Mouse (Mus musculus) embryonic facial prominence, embryonic 11.5 days (tissue): ENCODE data around the gene 4921517D22Rik. TPM values are rescaled to one million over a fixed set of nuclear protein-coding genes. Genes with fewer than 3 reads are reported as not detected.

ENCODE experiments used
- ATAC-seq: fragments of 200-750 bp; cut with Nextera tagmentation; replicated peaks from 2 replicates; pipeline ENCODE4 v1.8.0; 2017; ENCODE audit warnings: low read depth; ENCODE audit not compliant: insufficient number of reproducible peaks, low FRiP score, low TSS enrichment
- DNase-seq: peaks from one replicate; pipeline ENCODE4 v3.0.0-alpha.2; 2015; ENCODE audit warnings: low spot score
- H3K27ac ChIP-seq: fragments of 300-500 bp; sonication (generic); replicated peaks from 2 replicates; pipeline ENCODE4 v1.5.1; 2014; ENCODE audit warnings: mild to moderate bottlenecking, low read depth, low read length, control low read depth
- H3K27me3 ChIP-seq: fragments of 300-500 bp; sonication (generic); 2 replicates; pipeline ENCODE4 v1.6.1; 2014; ENCODE audit warnings: mild to moderate bottlenecking, low read length, moderate library complexity, mixed read lengths; ENCODE audit not compliant: control insufficient read depth, insufficient read depth
- H3K36me3 ChIP-seq: fragments of 300-500 bp; sonication (generic); replicated peaks from 2 replicates; pipeline ENCODE4 v1.6.1; 2014; ENCODE audit warnings: low read depth, mild to moderate bottlenecking, low read length, moderate library complexity, mixed read lengths; ENCODE audit not compliant: control insufficient read depth, insufficient read depth
- H3K4me1 ChIP-seq: fragments of 300-500 bp; sonication (generic); 2 replicates; pipeline ENCODE4 v1.6.1; 2014; ENCODE audit warnings: low read length, mixed read lengths; ENCODE audit not compliant: control insufficient read depth, insufficient read depth
- H3K4me2 ChIP-seq: fragments of 300-500 bp; sonication (generic); 2 replicates; pipeline ENCODE4 v1.6.1; 2014; ENCODE audit warnings: low read depth, mild to moderate bottlenecking, control low read depth, low read length, moderate library complexity
- H3K4me3 ChIP-seq: fragments of 300-500 bp; sonication (generic); 2 replicates; pipeline ENCODE4 v1.5.1; 2014; ENCODE audit warnings: low read depth, low read length, control low read depth
- H3K9ac ChIP-seq: fragments of 300-500 bp; sonication (generic); replicated peaks from 2 replicates; pipeline ENCODE4 v1.6.1; 2014; ENCODE audit warnings: mild to moderate bottlenecking, control low read depth, low read length
- H3K9me3 ChIP-seq: fragments of 300-500 bp; sonication (generic); replicated peaks from 2 replicates; pipeline ENCODE4 v1.6.1; 2016; ENCODE audit warnings: mild to moderate bottlenecking, low read length, inconsistent platforms, mixed read lengths; ENCODE audit not compliant: control insufficient read depth
- WGBS: fragments of 180-500 bp; shearing (Covaris S2); extraction: QIAGEN DNeasy Blood & Tissue Kit; methylation state at CpG from one replicate; pipeline ENCODE4 v1.1.7; 2014; 5-methylcytosine and 5-hydroxymethylcytosine counted together
- polyA plus RNA-seq: library from polyadenylated mRNA; unstranded; fragments of >200 nt; fragmentation: Nextera tagmentation; extraction: Ambion mirVana; gene quantifications from 2 replicates; pipeline ENCODE4 v1.2.1, GENCODE M21; 2014

Gene 4921517D22Rik
- polyA plus RNA-seq, 1 experiment from 2014 or later: not detected

DNA sequence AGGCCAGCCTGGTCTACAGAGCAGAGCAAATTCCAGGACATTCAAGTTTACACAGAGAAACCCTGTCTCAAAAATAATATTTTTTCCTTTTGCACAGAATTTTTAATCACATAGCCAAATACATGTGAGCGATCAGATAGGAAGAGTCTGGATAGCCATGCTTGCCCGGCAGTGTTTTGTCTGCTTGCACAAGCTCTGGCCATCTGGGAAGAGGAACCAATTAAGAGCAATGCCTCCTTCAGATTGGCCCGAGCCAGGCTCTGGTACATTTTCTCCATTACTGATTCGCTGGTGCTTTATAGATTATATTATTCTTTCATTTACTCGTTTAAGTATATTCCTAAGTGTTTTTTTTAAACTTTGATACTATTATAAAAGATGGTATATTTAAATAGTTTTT lies 26.1 kb downstream of the 4921517D22Rik start:
- no peaks in the 10 kb centered on the region for H3K9me3 ChIP-seq
- 91% methylated on average over 5 of the region's 5 CpGs for WGBS
- H3K9ac ChIP-seq: no peak overlapping the region
- no peak overlapping the region for H3K27ac ChIP-seq
- H3K27me3 ChIP-seq: no peaks in the 10 kb centered on the region
- ATAC-seq (no peak), DNase-seq (no peak)
- H3K4me1 ChIP-seq: no peaks in the 10 kb centered on the region
- H3K4me2 ChIP-seq: no peak overlapping the region
- H3K4me3 ChIP-seq: no peak overlapping the region
- H3K36me3 ChIP-seq: no peaks in the 10 kb centered on the region; the same call in 1 of the 2 replicates

DNA sequence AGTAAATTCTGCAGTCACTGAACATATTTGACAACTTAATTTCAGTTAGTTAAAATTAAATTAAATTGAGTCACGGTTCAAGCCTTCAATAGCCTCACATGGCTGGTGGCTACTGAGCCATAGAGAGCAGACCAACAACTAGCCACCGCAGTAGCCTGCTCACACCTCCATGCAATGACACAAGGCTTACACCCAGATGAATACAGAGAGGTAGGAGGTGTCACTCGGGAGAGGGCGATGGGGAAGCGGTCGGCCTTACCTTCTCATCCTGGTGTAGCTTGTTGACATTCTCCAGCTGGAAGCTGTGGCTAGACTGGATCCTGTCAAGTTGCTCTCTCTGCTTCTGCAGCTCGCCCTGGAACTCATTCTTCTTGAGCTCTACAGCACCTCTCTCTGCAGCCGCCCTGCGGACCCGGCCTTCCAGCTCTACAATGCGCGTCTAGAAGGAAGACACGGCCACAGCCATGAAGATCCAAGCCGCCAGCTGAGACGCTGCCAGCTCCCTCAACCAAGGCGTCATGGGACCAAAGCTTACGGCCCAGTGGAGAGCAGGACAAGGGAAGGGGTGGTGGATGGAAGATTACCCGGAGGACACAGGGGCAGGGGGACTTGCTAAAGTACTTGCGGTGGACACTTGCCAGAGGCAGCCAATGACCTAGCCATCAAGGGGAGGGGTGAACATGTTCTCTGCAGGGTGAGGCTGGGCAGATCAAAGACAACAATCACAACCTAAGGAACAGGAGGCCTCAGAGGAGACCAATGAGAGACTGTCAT lies 29.8 kb downstream of the 4921517D22Rik start:
- Histone ChIP-seq H3K4me1 (no peaks in the 10 kb centered on the region), H3K4me3 (no peak overlapping the region), H3K27ac (no peak overlapping the region), H3K27me3 (no peaks in the 10 kb centered on the region), H3K9ac (no peak overlapping the region), H3K9me3 (no peaks in the 10 kb centered on the region), H3K4me2 (no peak overlapping the region), H3K36me3 (peaks cover 2% of the 10 kb centered on the region)
- 94% methylated on average over 19 of the region's 19 CpGs for WGBS
- DNase-seq (no peak), ATAC-seq (no peak)

DNA sequence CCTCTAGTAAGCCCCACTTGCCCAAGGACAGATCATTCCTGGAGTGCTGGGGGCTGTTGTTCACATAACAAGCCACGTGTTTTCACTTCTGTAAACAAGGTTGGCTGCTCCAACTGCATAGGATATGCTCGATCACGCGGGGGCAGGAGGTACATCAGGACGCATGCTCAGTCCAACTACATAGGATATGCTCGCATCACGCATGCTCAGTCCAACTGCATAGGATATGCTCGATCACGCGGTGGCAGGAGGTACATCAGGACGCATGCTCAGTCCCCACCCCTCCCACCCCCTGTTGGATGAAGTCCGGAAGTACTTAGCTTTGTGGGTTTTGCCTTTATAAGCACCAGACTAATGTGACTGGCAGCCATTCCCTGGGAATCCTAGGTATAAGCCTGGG lies 31.9 kb downstream of the 4921517D22Rik start:
- no peaks in the 10 kb centered on the region for H3K4me1 ChIP-seq
- H3K9me3 ChIP-seq: no peaks in the 10 kb centered on the region
- H3K27ac ChIP-seq: no peak overlapping the region
- 94% methylated on average over 12 of the region's 12 CpGs for WGBS
- no peak for DNase-seq
- no peak overlapping the region for H3K4me2 ChIP-seq
- peaks cover 6% of the 10 kb centered on the region for H3K36me3 ChIP-seq
- ATAC-seq: no peak
- no peak overlapping the region for H3K9ac ChIP-seq
- H3K4me3 ChIP-seq: no peak overlapping the region
- no peaks in the 10 kb centered on the region for H3K27me3 ChIP-seq

DNA sequence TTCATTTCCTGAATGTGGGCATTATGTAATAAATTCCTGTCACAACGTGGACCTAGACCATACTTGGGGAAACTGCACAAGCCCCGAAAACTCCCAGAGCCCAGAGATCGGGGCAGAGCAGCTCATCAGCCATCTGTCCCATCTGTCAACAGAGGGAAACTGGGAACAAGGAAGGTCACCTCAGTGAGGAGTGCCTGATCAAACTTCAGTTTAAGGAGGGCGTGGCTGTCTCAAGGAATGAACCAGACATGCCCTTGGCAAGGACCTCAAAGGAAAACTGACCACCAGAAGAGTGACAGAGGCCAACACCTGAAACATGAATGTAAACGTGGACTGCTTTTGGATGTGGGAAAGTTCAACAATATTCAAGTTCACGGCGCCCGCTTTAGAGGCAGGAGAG lies 32.5 kb downstream of the 4921517D22Rik start:
- peaks cover 6% of the 10 kb centered on the region for H3K36me3 ChIP-seq

DNA sequence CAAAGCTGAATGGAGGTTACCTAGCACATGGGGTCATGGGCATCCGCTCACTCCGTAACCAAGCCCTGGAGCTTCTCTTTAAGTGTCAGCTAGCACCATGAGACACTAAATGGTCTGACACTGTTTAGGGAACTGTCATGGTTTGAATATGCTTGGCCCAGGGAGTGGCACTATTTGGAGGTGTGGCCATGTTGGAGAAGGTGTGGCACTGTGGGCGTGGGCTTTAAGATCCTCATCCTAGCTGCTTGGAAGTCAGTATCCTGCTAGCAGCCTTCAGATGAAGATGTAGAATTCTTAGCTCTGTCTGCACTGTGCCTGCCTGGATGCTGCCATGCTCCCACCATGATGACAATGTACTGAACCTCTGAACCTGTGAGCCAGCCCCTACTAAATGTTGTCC lies 33.5 kb downstream of the 4921517D22Rik start:
- no peaks in the 10 kb centered on the region for H3K4me1 ChIP-seq
- no peak overlapping the region for H3K27ac ChIP-seq
- H3K9ac ChIP-seq: no peak overlapping the region
- no peak overlapping the region for H3K4me2 ChIP-seq
- ATAC-seq (no peak), DNase-seq (no peak)
- no peak overlapping the region for H3K4me3 ChIP-seq
- H3K9me3 ChIP-seq: no peaks in the 10 kb centered on the region
- no peaks in the 10 kb centered on the region for H3K27me3 ChIP-seq
- H3K36me3 ChIP-seq: peaks cover 6% of the 10 kb centered on the region
- WGBS: 92% methylated on average over 3 of the region's 3 CpGs

More for the DNA sequence above, 32.5 kb downstream of the 4921517D22Rik start:
- ATAC-seq (no peak), DNase-seq (no peak)
- Histone ChIP-seq H3K4me2 (no peak overlapping the region), H3K27ac (no peak overlapping the region), H3K9ac (no peak overlapping the region), H3K4me3 (no peak overlapping the region), H3K4me1 (no peaks in the 10 kb centered on the region), H3K27me3 (no peaks in the 10 kb centered on the region), H3K9me3 (no peaks in the 10 kb centered on the region)
- WGBS: 89% methylated on average over 8 of the region's 8 CpGs

DNA sequence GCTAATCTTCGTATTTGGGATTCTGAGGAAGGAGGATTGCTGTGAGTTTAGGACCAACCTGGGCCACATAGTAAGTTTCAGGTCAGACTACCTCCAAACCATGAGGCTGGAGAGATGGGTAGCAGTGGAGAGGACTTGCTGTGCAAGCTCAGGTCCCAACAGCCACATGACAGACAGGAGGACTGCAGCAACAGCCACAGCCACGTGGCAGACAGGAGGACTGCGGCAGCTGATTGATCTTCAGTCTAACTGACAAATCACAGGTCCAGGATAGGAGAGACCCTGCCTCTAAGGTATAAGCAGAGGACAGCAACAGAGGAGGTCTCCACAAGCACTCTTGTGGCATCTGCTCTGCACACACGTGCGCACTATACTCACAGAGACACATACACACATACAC lies 36.1 kb downstream of the 4921517D22Rik start:
- H3K36me3 ChIP-seq: peaks cover 10% of the 10 kb centered on the region

DNA sequence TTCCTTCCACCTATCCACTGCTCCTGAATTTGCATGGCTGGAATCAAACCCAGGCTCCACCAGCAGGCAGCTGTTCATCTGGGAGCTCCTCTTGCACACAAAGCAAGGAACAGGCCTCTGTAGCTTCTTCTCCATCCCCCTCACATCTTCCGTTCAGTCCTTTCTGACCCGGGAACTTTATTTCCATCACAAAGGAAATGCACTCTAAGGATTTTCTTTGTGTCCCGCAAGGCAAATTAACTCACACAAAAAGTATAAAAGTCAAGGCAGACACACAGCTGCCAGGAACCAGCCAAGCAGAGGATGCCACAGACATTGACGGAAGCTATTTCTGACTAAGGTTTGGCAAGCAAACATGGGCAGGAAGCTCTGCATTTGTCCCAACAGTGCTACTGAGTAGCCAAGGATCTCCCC lies 36.9 kb downstream of the 4921517D22Rik start:
- Histone ChIP-seq H3K27ac (0 out of 2 replicates have a peak overlapping the region, but pooled peaks have one; percentile 16), H3K4me1 (peaks cover 3% of the 10 kb centered on the region; the same call in 1 of the 2 replicates), H3K9ac (no peak overlapping the region), H3K36me3 (peaks cover 8% of the 10 kb centered on the region), H3K4me2 (no peak overlapping the region), H3K9me3 (no peaks in the 10 kb centered on the region), H3K27me3 (no peaks in the 10 kb centered on the region), H3K4me3 (no peak overlapping the region)
- DNase-seq (no peak), ATAC-seq (no peak)
- 60% methylated on average over 4 of the region's 4 CpGs for WGBS

More for the DNA sequence above, 36.1 kb downstream of the 4921517D22Rik start:
- DNase-seq: no peak
- Histone ChIP-seq H3K9me3 (no peaks in the 10 kb centered on the region), H3K9ac (no peak overlapping the region), H3K4me1 (peaks cover 3% of the 10 kb centered on the region; the same call in 1 of the 2 replicates), H3K27ac (no peak overlapping the region; the same call in 1 of the 2 replicates), H3K4me2 (no peak overlapping the region), H3K27me3 (no peaks in the 10 kb centered on the region), H3K4me3 (no peak overlapping the region)
- ATAC-seq: no peak
- WGBS: 86% methylated on average over 5 of the region's 5 CpGs

DNA sequence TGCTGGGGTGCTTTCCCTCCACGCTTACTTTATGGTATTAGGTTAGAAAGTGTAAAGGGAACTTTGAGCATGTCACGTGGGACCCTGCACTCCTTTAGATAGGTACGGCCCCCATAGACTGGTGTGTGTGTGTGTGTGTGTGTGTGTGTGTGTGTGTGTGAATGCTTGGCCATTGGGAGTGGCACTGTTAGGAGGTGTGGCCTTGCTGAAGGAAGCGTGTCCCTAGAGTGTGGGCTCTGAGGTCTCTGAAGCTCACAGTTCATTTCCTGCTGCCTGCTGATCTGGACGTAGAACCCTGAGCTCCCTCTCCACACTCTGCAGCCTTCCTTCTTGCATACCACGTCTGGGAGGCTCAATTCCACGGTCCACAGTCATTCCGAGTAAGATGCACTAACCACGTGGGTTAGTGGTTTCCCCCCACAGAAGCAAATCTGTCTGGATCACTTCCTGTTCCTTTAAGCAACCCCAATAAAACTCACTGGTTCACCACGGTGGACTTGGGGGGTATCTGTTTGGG lies 37.5 kb downstream of the 4921517D22Rik start:
- no peak for ATAC-seq
- H3K9ac ChIP-seq: no peak overlapping the region
- WGBS: 73% methylated on average over 10 of the region's 10 CpGs

More for the DNA sequence above, 37.5 kb downstream of the 4921517D22Rik start:
- H3K4me2 ChIP-seq: no peak overlapping the region
- H3K27me3 ChIP-seq: no peaks in the 10 kb centered on the region
- H3K9me3 ChIP-seq: no peaks in the 10 kb centered on the region
- H3K4me1 ChIP-seq: peaks cover 3% of the 10 kb centered on the region; the same call in 1 of the 2 replicates
- peaks cover 8% of the 10 kb centered on the region for H3K36me3 ChIP-seq
- DNase-seq: no peak
- H3K27ac ChIP-seq: 0 out of 2 replicates have a peak overlapping the region, but pooled peaks have one; percentile 16
- H3K4me3 ChIP-seq: no peak overlapping the region
